Mouse (Mus musculus) heart, adult 2 months (tissue): ENCODE measurements around the gene Glrx3.

Source experiments
- CTCF ChIP-seq: fragments of 200-600 bp; IDR thresholded peaks from 2 replicates; pipeline ENCODE4 v1.8.1; 2022; ENCODE audit warnings: antibody characterized with exemption, mild to moderate bottlenecking, moderate library complexity
- POLR2A ChIP-seq: fragments of 200-500 bp; IDR thresholded peaks from 2 replicates; pipeline ENCODE4 v1.6.1; 2011; ENCODE audit warnings: mild to moderate bottlenecking, low read depth, low read length, control low read depth; ENCODE audit not compliant: insufficient read depth

- TF ChIP-seq CTCF (no peak), POLR2A (no peak)
These were observed 55.0 kb downstream of the Glrx3 start for GRCm38 (mm10) chr7:137492307-137492973.
